Mouse (Mus musculus) bone marrow macrophage, adult 2 months (primary cell): Measurements from ENCODE around the gene Cbln4.

Experiments used
- CTCF ChIP-seq: IDR thresholded peaks from 2 replicates; pipeline ENCODE4 v1.5.1; 2012; ENCODE audit warnings: low read depth, mild to moderate bottlenecking, low read length, moderate library complexity
- POLR2A ChIP-seq: IDR thresholded peaks from 2 replicates; pipeline ENCODE4 v1.6.1; 2012; ENCODE audit warnings: mild to moderate bottlenecking, low read depth, low read length, borderline replicate concordance

- TF ChIP-seq POLR2A = no peak
- TF ChIP-seq CTCF = no peak
These were observed 48.4 kb downstream of the Cbln4 start for GRCm38 (mm10) chr2:171994861-171995260.
